Mouse (Mus musculus) bone marrow, adult 2 months (tissue): ENCODE measurements around the gene Donson. TPM values are rescaled to one million over a fixed set of nuclear protein-coding genes. Genes with fewer than 3 reads are reported as not detected.

Source experiments
- H3K27ac ChIP-seq: fragments of 200-500 bp; 2 replicates; pipeline ENCODE4 v1.5.1; 2012; ENCODE audit warnings: low read depth, mild to moderate bottlenecking, control low read depth, inconsistent platforms, low read length; ENCODE audit not compliant: control insufficient read depth, poor library complexity, insufficient read depth
- H3K4me1 ChIP-seq: fragments of 200-500 bp; 2 replicates; pipeline ENCODE4 v1.6.1; 2011; ENCODE audit warnings: low read length; ENCODE audit not compliant: control insufficient read depth, insufficient read depth
- H3K4me3 ChIP-seq: fragments of 200-500 bp; replicated peaks from 2 replicates; pipeline ENCODE3; 2011; ENCODE audit warnings: mild to moderate bottlenecking, low read depth, low read length, control low read depth; ENCODE audit not compliant: control insufficient read depth
- CTCF ChIP-seq: fragments of 200-500 bp; IDR thresholded peaks from 2 replicates; pipeline ENCODE4 v1.5.1; 2011; ENCODE audit warnings: low read length, control low read depth; ENCODE audit not compliant: control insufficient read depth, insufficient read depth
- POLR2A ChIP-seq: fragments of 200-500 bp; IDR thresholded peaks from 2 replicates; pipeline ENCODE4 v1.6.1; 2011; ENCODE audit warnings: low read depth, mild to moderate bottlenecking, control low read depth, low read length, borderline replicate concordance; ENCODE audit not compliant: control insufficient read depth
- WGBS: fragments of 180-500 bp; shearing (Covaris S2); methylation state at CpG from one replicate; pipeline ENCODE4 v1.1.7; 2018; 5-methylcytosine and 5-hydroxymethylcytosine counted together
- polyA plus RNA-seq: library from polyadenylated mRNA; stranded (reverse); fragments of >200 nt; gene quantifications from 2 replicates; pipeline ENCODE4 v1.2.4, GENCODE M21; 2011; ENCODE audit warnings: low replicate concordance; ENCODE audit not compliant: missing spikeins, insufficient read depth, insufficient read length

Donson gene
- polyA plus RNA-seq, 1 experiment, result 15.2 TPM

GRCm38 (mm10) chr16:91701908-91702307 is 13.3 kb upstream of the Donson start:
- Histone ChIP-seq H3K4me3 (no peak overlapping the region), H3K4me1 (no peaks in the 10 kb centered on the region), H3K27ac (no peak overlapping the region)
- TF ChIP-seq CTCF, result no peak
- TF ChIP-seq POLR2A, result no peak
- 93% methylated on average over 13 of the region's 13 CpGs for WGBS

GRCm38 (mm10) chr16:91698995-91699394 is 10.4 kb upstream of the Donson start:
- 77% methylated on average over 1 of the region's 1 CpGs for WGBS
- no peak for TF ChIP-seq CTCF
- TF ChIP-seq POLR2A, result no peak
- Histone ChIP-seq H3K4me3 (no peak overlapping the region), H3K27ac (no peak overlapping the region), H3K4me1 (no peaks in the 10 kb centered on the region)

GRCm38 (mm10) chr16:91695108-91695755 is 6.7 kb upstream of the Donson start:
- TF ChIP-seq POLR2A (no peak), CTCF (no peak)
- Histone ChIP-seq H3K27ac (no peak overlapping the region), H3K4me3 (no peak overlapping the region), H3K4me1 (no peaks in the 10 kb centered on the region)
- WGBS, result 37% methylated on average over 8 of the region's 8 CpGs

GRCm38 (mm10) chr16:91694455-91695084 is 6.0 kb upstream of the Donson start:
- TF ChIP-seq POLR2A, result no peak
- peak; percentile 96 for TF ChIP-seq CTCF
- Histone ChIP-seq H3K27ac (no peak overlapping the region), H3K4me1 (no peaks in the 10 kb centered on the region; the same call in 1 of the 2 replicates), H3K4me3 (no peak overlapping the region)
- WGBS, result 29% methylated on average over 14 of the region's 14 CpGs

- Histone ChIP-seq H3K27ac (no peak overlapping the region), H3K4me3 (peak overlapping the region; percentile 13)
- no peak for TF ChIP-seq CTCF
- no peak for TF ChIP-seq POLR2A
Observed at GRCm38 (mm10) chr16:91689791-91690190, 1.2 kb upstream of the Donson start.

GRCm38 (mm10) chr16:91688023-91688618 is 449 bp downstream of the Donson start:
- H3K27ac ChIP-seq, result peak overlapping the region; percentile 85
- H3K4me1 ChIP-seq, result peaks cover 3% of the 10 kb centered on the region; the same call in 1 of the 2 replicates
- H3K4me3 ChIP-seq, result peak overlapping the region; percentile 71
- TF ChIP-seq POLR2A, result no peak
- no peak for TF ChIP-seq CTCF
- 2% methylated on average over 51 of the region's 51 CpGs for WGBS

More at GRCm38 (mm10) chr16:91689791-91690190, 1.2 kb upstream of the Donson start:
- H3K4me1 ChIP-seq, result peaks cover 3% of the 10 kb centered on the region; the same call in 1 of the 2 replicates
- 30% methylated on average over 7 of the region's 7 CpGs for WGBS

- 88% methylated on average over 5 of the region's 5 CpGs for WGBS
- TF ChIP-seq POLR2A (no peak), CTCF (no peak)
- Histone ChIP-seq H3K4me1 (peaks cover 3% of the 10 kb centered on the region; the same call in 1 of the 2 replicates), H3K4me3 (no peak overlapping the region), H3K27ac (no peak overlapping the region)
Observed at GRCm38 (mm10) chr16:91686369-91686768, 2.2 kb downstream of the Donson start.

GRCm38 (mm10) chr16:91685526-91685925 is 3.0 kb downstream of the Donson start:
- peaks cover 3% of the 10 kb centered on the region; the same call in 1 of the 2 replicates for H3K4me1 ChIP-seq
- H3K27ac ChIP-seq, result no peak overlapping the region
- no peak overlapping the region for H3K4me3 ChIP-seq
- 26% methylated on average over 5 of the region's 5 CpGs for WGBS
- TF ChIP-seq CTCF, result no peak
- no peak for TF ChIP-seq POLR2A
